Mouse (Mus musculus) yolk sac, embryonic 10.5 days (tissue): ENCODE measurements around the gene Ctnnd2.

Source experiments
- DNase-seq: peaks from one replicate; pipeline ENCODE4 v3.0.0-alpha.2; 2017; ENCODE audit warnings: low spot score

Gene Ctnnd2

DNA sequence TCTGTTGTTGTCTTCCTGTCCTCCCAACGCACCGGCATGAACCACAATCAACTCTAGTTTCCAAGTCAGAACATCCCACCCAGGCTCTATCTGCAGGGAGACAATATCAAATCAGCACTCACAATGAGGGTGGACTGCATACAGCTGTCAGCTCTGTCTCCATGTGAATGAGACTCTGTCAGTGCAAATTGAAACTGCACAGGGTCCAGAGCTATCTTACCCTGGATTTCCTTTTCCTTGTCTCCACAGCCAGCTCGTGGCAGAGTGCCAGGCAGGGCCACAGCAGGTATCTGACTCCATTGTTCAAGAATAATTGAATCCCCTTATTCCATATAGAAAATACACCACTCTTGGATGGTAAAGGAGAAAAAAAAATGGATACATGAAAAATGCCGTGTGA, 343.0 kb downstream of the Ctnnd2 start:
- no peak for DNase-seq

GRCm38 (mm10) chr15:30541459-30541858, 369.1 kb downstream of the Ctnnd2 start:
- DNase-seq, result no peak

DNA sequence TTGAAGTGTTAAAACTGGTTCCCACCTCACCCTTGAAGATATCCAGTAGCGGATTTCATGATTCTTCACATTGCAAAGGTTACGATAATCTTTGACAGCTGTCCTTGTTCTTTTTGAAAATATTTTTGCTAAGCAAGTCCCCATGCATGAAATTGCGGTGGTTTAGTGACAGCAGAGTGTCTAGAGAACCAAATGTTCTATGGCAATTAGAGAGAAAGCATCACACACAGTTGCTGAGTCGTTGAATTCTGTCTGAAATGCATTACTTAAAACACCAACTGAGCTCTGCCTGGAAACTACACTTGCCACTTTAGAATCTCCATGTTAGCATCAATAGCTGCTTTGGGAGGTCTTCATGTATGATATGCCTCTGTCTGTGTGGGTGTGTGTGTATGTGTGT, 375.9 kb downstream of the Ctnnd2 start:
- no peak for DNase-seq

DNA sequence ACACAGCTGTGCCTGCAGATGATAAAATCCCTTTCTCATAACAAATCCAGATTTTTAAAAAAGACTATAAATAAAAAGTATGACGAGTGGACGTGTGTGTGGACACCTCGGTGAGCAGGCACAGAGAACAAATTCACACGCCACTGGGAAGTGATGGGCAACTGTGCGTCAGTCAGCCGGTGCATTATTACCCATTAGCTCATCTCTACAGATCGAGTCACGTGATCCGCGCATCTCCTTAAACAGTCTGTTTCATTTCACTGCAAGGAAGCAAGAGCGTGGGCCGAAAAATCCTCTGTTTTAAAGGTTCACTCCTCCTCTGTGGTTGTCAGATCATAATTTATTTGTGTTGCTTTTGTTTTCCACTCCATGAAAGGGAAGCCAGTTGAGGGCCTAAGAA, 378.6 kb downstream of the Ctnnd2 start:
- no peak for DNase-seq

GRCm38 (mm10) chr15:30553910-30554406, 381.6 kb downstream of the Ctnnd2 start:
- DNase-seq, result no peak

DNA sequence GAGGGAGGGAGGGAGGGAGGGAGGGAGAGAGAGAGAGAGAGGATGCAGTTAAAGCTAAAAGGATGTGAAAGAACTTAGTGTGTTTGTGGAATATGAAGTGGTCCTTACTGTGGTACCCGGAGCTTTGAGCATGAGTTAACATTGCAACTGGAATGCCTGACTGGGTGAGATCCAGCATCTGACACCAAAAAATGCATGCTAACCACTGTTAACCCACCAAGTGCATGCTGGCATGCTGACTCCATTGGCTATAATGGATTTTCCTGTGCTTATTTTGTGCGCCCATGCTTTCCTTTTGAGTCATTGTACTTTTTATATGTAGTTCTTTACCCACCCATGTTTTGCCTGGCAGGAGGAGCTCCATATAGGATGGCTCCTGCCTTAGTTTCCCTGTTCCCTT, 383.4 kb downstream of the Ctnnd2 start:
- DNase-seq, result no peak

DNA sequence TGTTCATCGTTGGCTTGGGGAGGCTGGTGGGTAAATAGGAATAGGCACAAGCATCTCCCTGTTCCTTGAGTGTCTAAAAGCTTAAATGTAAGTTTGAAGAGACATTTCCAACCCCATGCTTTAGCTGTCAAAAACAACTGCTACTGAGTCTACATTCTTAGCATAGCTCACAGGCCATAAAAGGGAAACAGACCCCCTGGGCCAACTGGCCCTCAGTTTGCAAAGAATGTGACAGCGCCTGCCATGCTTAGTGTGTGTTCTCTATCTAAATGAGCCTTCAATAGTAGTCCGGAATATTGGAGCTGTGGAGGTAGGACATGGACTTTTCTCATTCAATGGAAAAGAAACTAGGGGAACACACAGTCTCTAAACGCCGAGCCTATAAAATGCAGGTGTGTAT, 390.0 kb downstream of the Ctnnd2 start:
- peak; percentile 3 for DNase-seq

GRCm38 (mm10) chr15:30564594-30564993, 392.2 kb downstream of the Ctnnd2 start:
- no peak for DNase-seq

GRCm38 (mm10) chr15:30570254-30570800, 397.9 kb downstream of the Ctnnd2 start:
- DNase-seq, result no peak

DNA sequence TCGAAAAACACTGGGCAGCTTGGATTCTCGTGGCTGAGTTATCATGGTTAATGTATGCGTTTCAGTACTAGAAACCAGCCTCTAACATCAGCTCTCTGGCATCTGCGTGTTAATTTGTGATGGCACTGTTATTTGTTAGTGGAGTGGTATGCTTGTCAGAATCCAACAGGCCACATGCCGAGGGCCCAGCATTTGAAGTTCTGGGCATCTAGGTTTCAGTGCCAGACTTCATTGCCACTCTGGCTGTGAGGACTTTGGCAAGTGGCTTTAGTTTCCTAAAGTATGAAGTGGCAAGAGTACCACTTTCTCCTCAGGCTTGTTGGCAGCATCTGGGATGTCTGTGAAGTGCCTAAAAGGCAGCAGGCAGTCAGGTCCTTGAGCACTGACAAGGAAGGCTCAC, 415.1 kb downstream of the Ctnnd2 start:
- no peak for DNase-seq

DNA sequence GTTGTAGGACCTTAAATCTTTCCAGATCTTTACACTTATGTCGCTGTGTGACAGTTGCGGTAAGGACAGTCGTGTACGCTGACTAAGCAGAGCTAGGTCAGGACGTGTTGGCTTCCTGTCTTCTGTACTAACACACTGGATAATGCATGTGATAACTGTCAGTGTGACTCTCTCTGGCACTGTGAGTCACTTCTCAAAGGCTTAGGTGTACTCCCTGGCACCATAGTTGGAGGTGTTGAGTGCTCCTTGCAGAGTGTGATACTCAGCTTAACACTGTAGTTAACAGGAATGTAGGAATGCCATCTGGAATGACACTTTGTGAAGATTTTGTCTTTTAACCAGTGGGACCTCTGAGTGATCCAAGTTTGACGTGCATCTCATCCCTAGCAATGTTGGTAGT, 418.5 kb downstream of the Ctnnd2 start:
- DNase-seq, result no peak

- no peak for DNase-seq
These were observed 423.1 kb downstream of the Ctnnd2 start for GRCm38 (mm10) chr15:30595507-30595906.

DNA sequence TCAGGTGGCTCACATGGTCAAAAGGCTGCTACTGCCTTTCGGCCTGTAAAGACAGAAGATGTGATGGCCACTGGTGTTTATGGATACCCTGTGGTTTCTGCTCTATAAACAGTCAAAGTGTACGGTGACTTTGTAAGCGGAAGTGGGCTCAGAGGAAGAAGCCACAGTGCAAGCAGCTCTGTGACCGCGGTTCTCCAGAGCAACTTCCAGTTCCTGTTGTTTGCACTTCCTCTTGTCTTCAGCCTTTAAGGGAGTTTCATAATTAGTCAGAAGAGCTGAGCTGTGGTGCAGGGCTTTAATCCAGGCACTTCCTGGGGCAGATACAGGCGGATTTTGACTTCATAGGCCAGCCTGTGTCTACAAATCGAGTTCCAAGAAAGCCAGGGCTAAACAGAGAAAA, 438.2 kb downstream of the Ctnnd2 start:
- no peak for DNase-seq

DNA sequence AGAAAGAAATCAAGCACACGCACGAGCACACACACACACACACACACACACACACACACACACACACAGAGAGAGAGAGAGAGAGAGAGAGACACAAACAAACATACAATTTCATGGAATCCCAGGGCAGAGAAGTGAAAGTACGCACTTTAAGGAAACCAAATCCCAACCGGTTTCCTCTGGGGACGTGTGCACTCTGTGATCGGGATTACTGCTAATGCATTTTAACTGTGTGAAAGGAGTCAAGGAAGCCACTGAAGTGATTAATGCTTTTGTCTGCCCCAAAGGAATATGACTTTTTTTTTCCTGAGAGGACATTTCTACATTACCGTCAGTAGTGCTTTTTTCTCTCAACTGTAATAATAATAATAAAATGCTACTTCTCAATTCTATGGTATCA, 443.1 kb downstream of the Ctnnd2 start:
- DNase-seq, result no peak

GRCm38 (mm10) chr15:30616861-30617260, 444.5 kb downstream of the Ctnnd2 start:
- DNase-seq, result no peak

- DNase-seq, result no peak
These were observed 445.5 kb downstream of the Ctnnd2 start for GRCm38 (mm10) chr15:30617932-30618331.

DNA sequence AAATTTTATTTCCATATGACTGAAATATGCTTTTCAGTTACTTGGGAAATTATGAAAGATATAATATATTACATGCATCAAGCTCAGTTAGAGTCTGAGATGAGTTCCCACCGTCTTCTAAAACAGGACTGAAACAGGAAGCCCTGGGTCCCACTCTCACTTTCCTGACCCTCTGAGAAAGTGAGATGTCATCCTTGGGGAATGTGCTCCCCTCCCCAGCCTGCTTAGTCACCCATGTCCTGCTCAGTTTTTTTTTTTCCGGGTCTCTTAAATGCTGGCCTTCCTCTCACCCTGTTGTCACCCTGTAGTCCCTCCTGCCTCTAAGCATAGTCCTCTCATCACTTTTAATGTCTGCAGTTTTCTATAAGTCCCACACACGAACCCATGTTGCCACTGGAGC, 456.1 kb downstream of the Ctnnd2 start:
- DNase-seq, result no peak

GRCm38 (mm10) chr15:30632113-30632735, 459.8 kb downstream of the Ctnnd2 start:
- DNase-seq, result no peak

DNA sequence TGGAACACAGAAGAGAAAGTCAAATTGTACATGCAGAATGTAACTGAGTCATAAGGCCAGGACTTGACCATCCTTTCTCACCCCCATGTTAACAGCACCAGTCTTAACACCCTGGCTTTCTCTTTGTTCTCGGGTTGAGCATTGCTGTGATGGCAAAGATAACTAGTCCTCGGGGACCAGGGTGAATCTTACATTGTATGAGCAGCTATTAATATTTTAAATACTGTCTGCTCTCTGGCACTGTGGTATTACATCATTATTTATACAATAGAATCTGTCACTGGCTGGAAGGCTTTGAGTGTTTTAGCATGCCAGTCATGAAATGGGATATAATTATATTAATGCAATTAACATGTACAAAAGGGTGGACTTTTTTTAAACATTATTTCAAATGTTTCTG, 461.5 kb downstream of the Ctnnd2 start:
- DNase-seq, result no peak

DNA sequence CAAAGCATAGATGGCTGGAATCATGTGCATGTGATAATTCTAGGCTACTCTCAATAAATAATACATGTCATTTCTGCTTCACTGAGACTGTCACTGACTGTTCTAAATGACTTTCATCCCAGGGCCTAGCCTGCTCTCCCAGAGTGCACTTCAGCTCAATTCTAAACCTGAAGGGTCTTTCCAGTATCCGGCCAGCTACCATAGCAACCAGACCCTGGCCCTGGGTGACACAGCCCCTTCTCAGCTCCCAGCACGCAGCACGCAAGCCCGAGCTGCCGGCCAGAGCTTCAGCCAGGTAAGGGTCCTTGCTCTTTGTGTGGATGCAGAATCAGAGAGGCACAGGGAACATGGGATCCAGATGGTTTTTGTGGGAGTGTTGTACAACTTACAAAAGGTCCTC, 462.1 kb downstream of the Ctnnd2 start:
- DNase-seq, result no peak

DNA sequence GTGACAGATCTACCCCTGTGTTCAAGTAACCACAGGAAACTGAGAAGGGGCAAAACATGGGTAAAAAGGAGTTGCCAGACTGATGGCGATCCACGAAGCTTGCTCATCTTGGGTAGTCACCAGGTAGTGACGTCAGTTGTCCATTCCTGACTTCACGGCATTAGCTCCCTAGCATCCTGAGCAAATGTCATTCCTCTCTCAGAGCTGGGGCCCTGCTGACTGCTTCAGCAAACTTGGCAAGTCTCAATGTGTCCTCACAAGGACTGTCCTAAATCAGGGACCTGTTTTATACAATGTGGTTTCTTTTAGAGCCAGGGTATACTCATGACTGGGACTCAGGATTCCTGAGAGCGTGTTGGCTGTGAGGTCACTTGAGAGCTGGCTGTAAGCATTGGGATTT, 468.3 kb downstream of the Ctnnd2 start:
- no peak for DNase-seq

- DNase-seq, result no peak
These were observed 473.3 kb downstream of the Ctnnd2 start for GRCm38 (mm10) chr15:30645688-30646087.

DNA sequence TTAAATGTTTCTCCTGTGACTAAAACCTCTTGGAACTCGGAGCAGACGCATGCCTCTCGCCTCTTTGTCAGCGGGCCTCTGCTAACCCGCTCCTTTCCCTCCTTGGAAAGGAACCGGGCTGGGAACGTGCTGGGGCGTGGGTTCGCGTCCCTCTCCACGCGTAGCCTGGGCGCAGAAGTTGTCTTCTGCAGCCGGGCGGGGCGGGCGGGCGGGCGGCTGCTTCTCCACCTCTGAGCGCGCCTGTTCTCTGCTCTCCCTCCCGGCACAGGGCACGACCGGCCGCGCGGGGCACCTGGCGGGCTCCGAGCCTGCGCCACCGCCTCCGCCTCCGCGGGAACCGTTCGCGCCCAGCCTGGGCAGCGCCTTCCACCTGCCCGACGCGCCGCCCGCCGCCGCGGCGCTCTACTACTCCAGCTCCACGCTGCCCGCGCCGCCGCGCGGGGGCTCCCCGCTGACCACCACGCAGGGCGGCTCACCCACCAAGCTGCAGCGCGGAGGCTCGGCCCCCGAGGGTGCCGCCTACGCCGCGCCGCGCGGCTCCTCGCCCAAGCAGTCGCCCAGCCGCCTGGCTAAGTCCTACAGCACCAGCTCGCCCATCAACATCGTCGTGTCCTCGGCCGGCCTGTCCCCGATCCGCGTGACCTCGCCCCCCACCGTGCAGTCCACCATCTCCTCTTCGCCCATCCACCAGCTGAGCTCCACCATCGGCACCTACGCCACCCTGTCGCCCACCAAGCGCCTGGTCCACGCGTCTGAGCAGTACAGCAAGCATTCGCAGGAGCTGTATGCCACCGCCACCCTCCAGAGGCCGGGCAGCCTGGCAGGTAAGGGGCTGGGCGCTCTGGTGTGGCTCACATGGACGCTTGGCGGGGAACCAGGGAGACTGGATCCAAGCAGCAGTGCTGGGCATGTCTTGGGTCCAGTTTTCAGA, 474.4 kb downstream of the Ctnnd2 start:
- DNase-seq, result no peak
